Mouse (Mus musculus): ENCODE measurements around the gene Adcy9. TPM values are rescaled to one million over a fixed set of nuclear protein-coding genes. Genes with fewer than 3 reads are reported as not detected.

Gene Adcy9
- under 1 TPM in 2 of 3 experiments, not detected in 1; 0.12 to 0.49 TPM for polyA plus RNA-seq (2017; shearing (Covaris generic))

- ATAC-seq = peak; percentile 75
Measured at GRCm38 (mm10) chr16:4420298-4421054, at the start of gene Adcy9. Gene Adcy9, minus strand, starts transcription at chr16:4420498.

- ATAC-seq = peak; percentile 66
Measured at GRCm38 (mm10) chr16:4469599-4470352, 49.5 kb upstream of the Adcy9 start.

GRCm38 (mm10) chr16:4464529-4465089, 44.3 kb upstream of the Adcy9 start:
- no peak for ATAC-seq

- ATAC-seq = no peak
Measured at GRCm38 (mm10) chr16:4457927-4458326, 37.6 kb upstream of the Adcy9 start.

GRCm38 (mm10) chr16:4456391-4456790, 36.1 kb upstream of the Adcy9 start:
- ATAC-seq = no peak

GRCm38 (mm10) chr16:4455693-4456092, 35.4 kb upstream of the Adcy9 start:
- no peak for ATAC-seq

GRCm38 (mm10) chr16:4454563-4454962, 34.3 kb upstream of the Adcy9 start:
- ATAC-seq = no peak

GRCm38 (mm10) chr16:4449418-4449817, 29.1 kb upstream of the Adcy9 start:
- ATAC-seq = no peak

- no peak for ATAC-seq
Measured at GRCm38 (mm10) chr16:4448235-4448634, 27.9 kb upstream of the Adcy9 start.

- ATAC-seq = no peak
Measured at GRCm38 (mm10) chr16:4446395-4446794, 26.1 kb upstream of the Adcy9 start.

GRCm38 (mm10) chr16:4444378-4444777, 24.1 kb upstream of the Adcy9 start:
- ATAC-seq = no peak

GRCm38 (mm10) chr16:4439302-4440066, 19.2 kb upstream of the Adcy9 start:
- ATAC-seq = no peak

- no peak for ATAC-seq
Measured at GRCm38 (mm10) chr16:4436738-4437137, 16.4 kb upstream of the Adcy9 start.

GRCm38 (mm10) chr16:4435371-4435770, 15.1 kb upstream of the Adcy9 start:
- ATAC-seq = no peak

GRCm38 (mm10) chr16:4431841-4432240, 11.5 kb upstream of the Adcy9 start:
- no peak for ATAC-seq

GRCm38 (mm10) chr16:4431013-4431412, 10.7 kb upstream of the Adcy9 start:
- ATAC-seq = no peak

GRCm38 (mm10) chr16:4430232-4430631, 9.9 kb upstream of the Adcy9 start:
- ATAC-seq = no peak

- no peak for ATAC-seq
Measured at GRCm38 (mm10) chr16:4425658-4426234, 5.4 kb upstream of the Adcy9 start.

GRCm38 (mm10) chr16:4423613-4424012, 3.3 kb upstream of the Adcy9 start:
- ATAC-seq = no peak

- ATAC-seq = no peak
Measured at GRCm38 (mm10) chr16:4422991-4423390, 2.7 kb upstream of the Adcy9 start.

- peak; percentile 32 for ATAC-seq
Measured at GRCm38 (mm10) chr16:4419546-4420297, 576 bp downstream of the Adcy9 start.
